Mouse (Mus musculus) neural tube, embryonic 10.5 days (tissue): Measurements from ENCODE around the gene Olfr564.

ENCODE experiments used
- DNase-seq: peaks from one replicate; pipeline ENCODE4 v3.0.0-alpha.2; 2017; ENCODE audit warnings: low spot score; ENCODE audit errors: extremely low spot score

The Olfr564 gene

GRCm38 (mm10) chr7:102803180-102803579 is at the start of gene Olfr564:
TSS of gene Olfr564 (plus strand) at chr7:102803480.
- no peak for DNase-seq

- no peak for DNase-seq
These were observed 44.0 kb upstream of the Olfr564 start, which contains the start of the genes Olfr560 and Olfr78 for GRCm38 (mm10) chr7:102759266-102759665. TSS of gene Olfr560 (minus strand) at chr7:102759366. TSS of gene Olfr78 (minus strand) at chr7:102759471.

GRCm38 (mm10) chr7:102770921-102771320 is 32.4 kb upstream of the Olfr564 start, which contains the start of gene Olfr561:
TSS of gene Olfr561 (plus strand) at chr7:102771221.
- DNase-seq = no peak
